Mouse (Mus musculus): Measurements from ENCODE around the gene Fbrsl1.

Gene Fbrsl1

GRCm38 (mm10) chr5:110469227-110469925 is 21.1 kb upstream of the Fbrsl1 start:
- CTCF ChIA-PET: interaction anchor here (0.6 to 2.4 kb wide), 14 partner anchors 12 to 414 kb away, joined by 3 to 10 read pairs (median 4); partner anchors contain the start of gene Fbrsl1 (in 1 of the 4)
- POLR2A ChIA-PET: interaction anchor here (0.6 to 23.7 kb wide), 108 partner anchors 8 to 1812 kb away, joined by 3 to 1027 read pairs (median 5); partner anchors contain the start of genes Fbrsl1 (in 4 of the 4), Ankle2 (in 3 of the 4), Ttc28 (in 3 of the 4) and Ep400 (in 2 of the 4)

DNA sequence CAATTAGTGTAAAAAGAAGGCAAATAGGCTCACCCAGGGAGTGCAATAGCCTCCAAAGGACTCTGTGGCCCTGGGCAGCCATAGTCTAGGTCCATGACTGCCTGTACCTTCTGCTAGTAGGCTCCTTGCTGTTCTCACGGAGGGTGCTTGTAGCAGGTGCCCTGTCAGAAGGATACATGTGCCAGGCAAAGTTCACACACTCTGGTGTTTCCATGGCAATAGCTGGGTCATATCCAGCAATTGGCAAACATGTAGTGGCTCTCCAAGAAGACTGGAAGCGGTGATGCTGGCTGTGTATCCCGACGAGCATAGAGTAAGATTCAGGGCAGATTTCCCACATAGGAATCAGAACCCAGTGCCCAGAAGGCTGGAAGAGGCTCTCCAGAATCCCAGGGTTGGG is 20.0 kb upstream of the Fbrsl1 start:
- POLR2A ChIA-PET: interaction anchor here (0.7 to 23.7 kb wide), 34 partner anchors 9 to 659 kb away, joined by 3 to 1027 read pairs (median 8); partner anchors contain the start of genes Fbrsl1 (in 4 of the 4), Ep400 (in 1 of the 4) and Ulk1 (in 1 of the 4)

DNA sequence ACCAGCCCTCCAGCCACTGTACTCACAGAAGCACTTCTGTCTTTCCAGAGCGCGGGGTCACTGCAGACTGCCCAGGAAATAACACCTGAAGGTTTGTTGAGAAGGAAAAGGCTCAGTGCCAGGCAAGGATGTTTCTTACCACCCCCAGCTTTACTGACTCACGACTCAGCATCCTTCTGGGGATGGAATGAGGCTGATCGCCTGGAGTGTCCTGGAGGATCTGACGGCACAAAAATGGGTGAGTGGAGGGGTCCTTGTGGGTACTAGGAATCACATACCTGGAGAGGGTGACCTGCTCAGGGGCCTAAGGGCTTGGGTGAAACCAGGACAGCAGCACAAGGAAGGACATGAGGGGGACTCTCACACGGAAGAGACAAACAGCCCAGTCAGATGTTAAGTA is 19.4 kb upstream of the Fbrsl1 start:
- ChIA-PET POLR2A (interaction anchor here in 3 of 4 experiments (0.7 to 23.7 kb wide), 24 partner anchors 9 to 339 kb away, joined by 3 to 1027 read pairs (median 7); partner anchors contain the start of genes Fbrsl1 (in 3 of the 3), Ep400 (in 1 of the 3) and Galnt9 (in 1 of the 3)), CTCF (interaction anchor here in 2 of 4 experiments (1.0 to 2.4 kb wide), 3 partner anchors 19 to 32 kb away, joined by 3 to 10 read pairs (median 6); partner anchors contain the start of gene Fbrsl1 (in 1 of the 2))

More for the DNA sequence above, 20.0 kb upstream of the Fbrsl1 start:
- CTCF ChIA-PET: interaction anchor here in 2 of 4 experiments (1.0 to 2.4 kb wide), 4 partner anchors 20 to 33 kb away, joined by 3 to 10 read pairs (median 6); partner anchors contain the start of gene Fbrsl1 (in 1 of the 2)

DNA sequence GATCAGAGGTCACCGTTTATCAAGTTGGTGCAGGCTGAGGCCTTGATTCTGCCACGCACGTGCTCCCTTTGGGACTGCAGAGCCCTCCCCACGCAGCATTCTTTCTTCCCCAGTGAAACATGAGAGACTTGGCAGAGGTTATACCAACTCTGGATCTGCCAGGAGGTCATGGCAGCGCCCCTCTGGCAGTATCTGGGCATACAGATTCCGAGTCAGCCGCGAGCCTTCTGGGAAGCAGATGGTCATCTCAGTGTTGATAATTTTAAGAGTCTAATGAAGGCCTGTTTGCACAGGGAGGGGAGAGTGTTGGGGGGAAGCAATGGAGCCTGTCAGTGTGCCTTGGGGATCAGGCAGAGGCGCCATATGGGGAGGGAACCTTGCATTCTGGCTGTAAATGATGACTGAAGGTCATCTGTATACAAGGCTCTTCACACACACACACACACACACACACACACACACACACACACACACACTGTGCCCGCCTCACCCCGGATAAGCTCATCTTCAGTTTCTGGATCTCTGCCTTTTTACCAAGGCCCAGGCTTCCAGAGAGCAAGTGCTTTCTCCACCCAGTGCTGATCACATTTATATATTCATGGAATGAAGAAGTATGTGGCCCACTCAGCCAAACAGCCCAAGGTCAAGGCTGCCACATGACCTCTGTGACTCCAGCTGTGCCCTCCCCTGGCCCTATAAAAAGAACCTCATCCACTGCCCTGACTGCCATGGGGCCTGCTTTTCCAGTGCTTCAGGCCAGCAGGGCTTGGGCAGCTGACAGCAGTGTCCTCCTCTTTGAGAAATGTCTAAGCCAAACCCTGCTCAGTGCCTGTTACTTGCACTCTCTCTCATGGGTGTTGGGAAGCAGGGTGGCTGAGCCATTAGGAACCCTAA is 18.5 kb upstream of the Fbrsl1 start:
- CTCF ChIA-PET: interaction anchor here in 2 of 4 experiments (0.6 to 1.3 kb wide), 2 partner anchors 20 to 128 kb away, joined by 4 to 5 read pairs; no protein-coding TSS in a partner anchor
- POLR2A ChIA-PET: interaction anchor here in 3 of 4 experiments (0.6 to 23.7 kb wide), 28 partner anchors 8 to 1604 kb away, joined by 3 to 1027 read pairs (median 4); partner anchors contain the start of genes Fbrsl1 (in 3 of the 3), Ep400 (in 1 of the 3) and Galnt9 (in 1 of the 3)

DNA sequence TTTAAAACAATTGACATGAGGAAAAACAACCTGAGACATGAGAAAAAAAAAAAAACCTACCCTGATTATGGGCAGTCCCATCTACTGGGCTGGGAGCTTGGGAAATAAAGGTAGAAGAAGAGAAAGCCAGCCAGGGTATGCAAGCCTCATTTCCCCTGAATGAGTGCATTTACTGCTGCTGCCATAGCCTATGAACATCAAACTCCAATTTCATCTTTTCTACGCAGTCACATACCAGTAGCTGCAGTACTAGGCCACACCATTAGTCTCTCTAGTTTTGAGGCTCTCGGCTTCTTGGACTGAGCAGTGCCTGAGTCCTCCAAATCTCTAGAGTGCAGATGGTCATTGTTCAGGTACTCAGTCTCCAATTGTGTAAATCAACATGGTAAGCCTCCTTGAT is 14.3 kb upstream of the Fbrsl1 start:
- ChIA-PET POLR2A (interaction anchor here in 3 of 4 experiments (0.7 to 23.7 kb wide), 8 partner anchors 9 to 99 kb away, joined by 3 to 1027 read pairs (median 4); partner anchors contain the start of gene Fbrsl1 (in 2 of the 3)), CTCF (no interaction called here)

DNA sequence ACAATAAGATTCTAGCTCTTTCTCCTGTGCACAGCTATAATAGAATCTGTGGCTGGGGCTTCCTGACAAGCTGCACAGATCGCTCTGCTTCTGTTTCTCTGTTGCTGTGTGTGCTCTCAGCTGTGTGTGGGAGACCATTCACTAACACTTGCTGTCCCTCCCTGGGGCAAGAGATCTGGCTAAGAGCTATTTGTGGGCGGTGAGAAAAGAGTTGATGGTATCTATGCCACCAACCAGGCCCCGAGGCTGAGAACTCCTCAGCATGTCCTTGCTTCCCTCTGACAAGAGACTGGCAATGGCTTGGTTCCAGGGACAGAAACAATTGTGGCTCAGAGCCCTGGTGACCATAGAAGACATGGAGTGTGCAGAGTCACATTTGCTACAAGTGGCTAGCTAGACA is 10.6 kb upstream of the Fbrsl1 start:
- ChIA-PET CTCF (interaction anchor here in 2 of 4 experiments (0.6 to 0.9 kb wide), 2 partner anchors 21 to 82 kb away, joined by 4 to 5 read pairs; no protein-coding TSS in a partner anchor), POLR2A (interaction anchor here (0.6 to 23.7 kb wide), 17 partner anchors 8 to 232 kb away, joined by 3 to 1027 read pairs (median 4); partner anchors contain the start of gene Fbrsl1 (in 3 of the 4))

- CTCF ChIA-PET: no interaction called here
- POLR2A ChIA-PET: interaction anchor here in 3 of 4 experiments (0.7 to 22.1 kb wide), 4 partner anchors 12 to 163 kb away, joined by 4 to 1027 read pairs (median 511); no protein-coding TSS in a partner anchor
These were observed 7.0 kb upstream of the Fbrsl1 start for GRCm38 (mm10) chr5:110455272-110455671.

- CTCF ChIA-PET: interaction anchor here in 2 of 4 experiments (0.7 to 1.8 kb wide), 9 partner anchors 9 to 72 kb away, joined by 3 to 22 read pairs (median 4); no protein-coding TSS in a partner anchor
- POLR2A ChIA-PET: interaction anchor here (0.8 to 22.1 kb wide), 40 partner anchors 10 to 891 kb away, joined by 3 to 1027 read pairs (median 8); partner anchors contain the start of genes Ep400 (in 2 of the 4), Ulk1 (in 2 of the 4), Crlf2 (in 1 of the 4) and Ddx51 (in 1 of the 4)
These were observed 991 bp upstream of the Fbrsl1 start for GRCm38 (mm10) chr5:110449294-110449693.

GRCm38 (mm10) chr5:110447720-110448435 is 425 bp downstream of the Fbrsl1 start:
- ChIA-PET POLR2A (interaction anchor here (0.5 to 22.1 kb wide), 73 partner anchors 10 to 1828 kb away, joined by 3 to 1027 read pairs (median 5); partner anchors contain the start of genes Pole (in 3 of the 4), Pxmp2 (in 3 of the 4), Ep400 (in 2 of the 4) and Ulk1 (in 2 of the 4)), CTCF (interaction anchor here in 3 of 4 experiments (0.5 to 1.8 kb wide), 24 partner anchors 8 to 393 kb away, joined by 3 to 22 read pairs (median 4); partner anchors contain the start of gene Ep400 (in 1 of the 3))

DNA sequence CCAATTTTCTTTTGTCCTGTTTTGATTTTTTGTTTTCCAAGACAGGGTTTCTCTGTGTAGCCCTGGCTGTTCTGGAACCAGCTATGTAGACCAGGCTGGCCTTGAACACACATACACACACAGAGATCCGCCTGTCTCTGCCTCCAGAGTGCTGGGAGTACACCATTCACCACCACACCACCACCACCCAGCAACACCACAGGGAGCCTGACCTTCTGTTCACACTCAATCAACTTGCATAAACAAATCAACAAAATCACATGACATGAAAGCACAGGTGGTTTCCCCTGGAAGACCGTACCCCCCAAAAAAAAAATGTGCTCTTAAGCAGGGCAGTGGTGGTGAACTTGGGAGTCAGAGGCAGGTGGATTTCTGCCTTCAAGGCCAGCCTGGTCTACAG is 3.8 kb downstream of the Fbrsl1 start:
- POLR2A ChIA-PET: interaction anchor here in 3 of 4 experiments (0.7 to 22.1 kb wide), 11 partner anchors 9 to 67 kb away, joined by 3 to 1027 read pairs (median 4); no protein-coding TSS in a partner anchor
- CTCF ChIA-PET: interaction anchor here in 2 of 4 experiments (0.6 to 1.5 kb wide), 2 partner anchors 25 to 89 kb away, joined by 4 read pairs; no protein-coding TSS in a partner anchor

- CTCF ChIA-PET: interaction anchor here in 3 of 4 experiments (0.5 to 1.2 kb wide), 4 partner anchors 8 to 66 kb away, joined by 3 to 5 read pairs (median 3); no protein-coding TSS in a partner anchor
- POLR2A ChIA-PET: interaction anchor here in 3 of 4 experiments (0.6 to 22.1 kb wide), 20 partner anchors 3 to 178 kb away, joined by 3 to 1027 read pairs (median 6); partner anchors contain the start of gene Fbrsl1 (in 1 of the 3)
These were observed 5.2 kb downstream of the Fbrsl1 start for GRCm38 (mm10) chr5:110442966-110443590.

DNA sequence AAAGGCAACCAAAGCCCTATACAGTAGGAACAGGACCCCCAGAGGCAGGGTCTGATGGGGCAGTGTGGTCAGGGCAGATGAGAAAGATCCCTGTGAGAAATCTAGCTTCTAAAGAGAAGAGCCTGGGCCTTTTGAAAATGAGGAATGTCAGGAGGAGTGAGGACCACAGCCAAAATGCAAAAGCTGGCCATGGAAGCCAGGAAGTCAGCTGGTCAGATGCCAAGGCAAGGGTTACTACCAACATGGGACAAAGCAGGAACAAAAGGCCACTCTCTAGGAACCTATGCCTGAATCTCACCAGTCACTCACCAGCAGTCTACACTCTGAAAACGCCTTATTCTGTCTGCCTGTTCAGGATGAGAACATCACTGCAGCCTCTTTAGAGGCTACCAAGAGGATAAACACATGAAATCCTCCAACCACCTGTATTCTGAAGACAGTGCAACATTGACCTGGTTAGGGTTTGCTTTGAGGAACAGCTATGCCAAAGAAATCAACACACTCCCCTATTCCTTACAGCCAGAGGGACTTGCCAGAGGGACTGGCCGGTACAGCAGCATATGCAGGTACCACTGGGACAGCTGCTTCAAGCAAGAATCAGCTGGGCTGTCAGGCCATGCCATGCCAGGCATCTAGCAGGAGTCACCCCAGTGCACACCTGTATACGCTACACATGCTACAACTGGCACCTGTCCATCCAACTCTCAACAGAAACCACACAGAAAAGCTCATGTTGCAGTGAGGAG is 8.6 kb downstream of the Fbrsl1 start:
- CTCF ChIA-PET: interaction anchor here in 2 of 4 experiments (0.7 to 2.7 kb wide), 8 partner anchors 8 to 63 kb away, joined by 3 to 13 read pairs (median 4); partner anchors contain the start of gene Fbrsl1 (in 2 of the 2)
- POLR2A ChIA-PET: interaction anchor here (0.7 to 22.1 kb wide), 19 partner anchors 6 to 76 kb away, joined by 3 to 1027 read pairs (median 21); partner anchors contain the start of gene Fbrsl1 (in 3 of the 4)

DNA sequence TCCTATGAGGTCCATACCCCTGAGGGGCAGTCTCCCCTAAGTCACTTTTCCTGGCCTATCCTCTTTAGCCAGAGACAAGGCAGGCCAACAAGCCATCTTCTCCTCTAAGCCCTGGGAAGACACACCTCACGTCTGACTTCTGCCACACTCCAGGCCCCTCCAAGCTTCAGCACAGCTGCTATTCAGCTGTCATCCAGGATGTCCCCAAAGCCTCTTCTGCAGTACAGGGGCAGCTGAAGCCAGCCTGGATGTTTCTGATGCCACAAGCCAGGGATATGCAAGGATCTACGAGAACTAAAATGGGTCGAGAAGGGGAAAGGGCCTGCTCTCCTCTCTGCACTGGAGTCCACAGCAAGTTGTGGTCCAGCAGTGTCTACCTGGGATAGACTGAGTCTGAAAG is 9.7 kb downstream of the Fbrsl1 start:
- ChIA-PET POLR2A (interaction anchor here (0.6 to 22.1 kb wide), 37 partner anchors 5 to 371 kb away, joined by 3 to 1027 read pairs (median 6); partner anchors contain the start of genes Fbrsl1 (in 4 of the 4), Ep400 (in 1 of the 4), Galnt9 (in 1 of the 4) and Pole (in 1 of the 4)), CTCF (interaction anchor here (0.6 to 4.2 kb wide), 19 partner anchors 9 to 236 kb away, joined by 3 to 23 read pairs (median 5); partner anchors contain the start of gene Fbrsl1 (in 3 of the 4))

DNA sequence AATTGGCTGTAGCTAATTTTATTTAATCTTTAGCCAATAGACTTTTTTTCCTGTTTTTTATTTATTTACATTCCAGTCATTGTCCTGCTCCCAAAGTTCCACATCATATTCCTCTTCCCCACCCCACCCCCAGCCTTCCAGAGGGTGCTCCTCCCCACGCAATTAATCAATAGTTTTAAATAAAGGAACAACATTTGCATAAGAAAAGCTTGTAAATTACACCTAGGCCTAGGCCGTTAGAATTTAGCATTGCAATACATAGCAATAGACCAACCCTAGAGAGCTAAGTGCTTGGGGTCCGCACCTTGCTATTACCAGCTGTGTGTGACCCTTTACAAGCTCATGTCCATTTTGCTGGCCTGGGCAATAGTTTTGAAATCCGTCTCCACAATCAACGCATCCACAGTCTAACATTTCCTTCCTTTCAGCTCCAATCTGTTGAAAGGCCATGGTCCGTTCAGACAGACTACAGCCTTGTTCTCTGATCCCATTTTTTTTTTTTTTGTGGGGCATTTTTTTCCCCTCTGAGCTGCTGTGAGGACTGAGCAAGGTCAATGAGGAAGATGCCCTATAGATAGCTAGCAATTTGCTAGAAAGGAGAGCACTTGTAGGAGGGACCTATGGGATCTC is 10.6 kb downstream of the Fbrsl1 start:
- CTCF ChIA-PET: interaction anchor here (0.5 to 4.2 kb wide), 32 partner anchors 9 to 333 kb away, joined by 3 to 23 read pairs (median 5); partner anchors contain the start of genes Fbrsl1 (in 3 of the 4) and Ep400 (in 1 of the 4)
- POLR2A ChIA-PET: interaction anchor here (0.6 to 22.1 kb wide), 72 partner anchors 4 to 893 kb away, joined by 3 to 1027 read pairs (median 4); partner anchors contain the start of genes Fbrsl1 (in 4 of the 4), Pole (in 3 of the 4), Pxmp2 (in 3 of the 4) and Ep400 (in 2 of the 4)

All from embryonic stem cell, embryonic (primary cell).